In genomic region chr19:16856752-16857151, GRCm38 (mm10) we compare ENCODE assay signal across 21 mouse cellular contexts. TPM values are rescaled to one million over a fixed set of nuclear protein-coding genes. Genes with fewer than 3 reads are reported as not detected.
"Had no signal": no experiment of that assay in that cellular context is flagged by ENCODE, and none has a peak within 500 bp of the region (broad histone marks: within the 10 kb centered on the region; RNA-seq: fewer than 3 reads in every experiment).

No protein-coding gene starts in this region.

- H3K4me3 ChIP-seq: midbrain, embryonic 10.5 days; midbrain, embryonic 12.5 days; myocyte; neural tube, embryonic 13.5 days; neural tube, embryonic 15.5 days; stomach, embryonic 15.5 days had no signal

- H3K27me3 ChIP-seq: midbrain, embryonic 12.5 days; stomach, embryonic 15.5 days had no signal

- H3K4me1 ChIP-seq: midbrain, embryonic 12.5 days; neural tube, embryonic 13.5 days; neural tube, embryonic 15.5 days; stomach, embryonic 15.5 days had no signal

- DNase-seq: lung, adult 18-20 months; lung, embryonic 14.5 days; lung, postnatal 10 days; lung, postnatal 4 days; midbrain, embryonic 14.5 days; retina, postnatal 1 day; right cerebral cortex, postnatal 14 days; thymus, adult 2 months; thymus, postnatal 25 days; thymus, postnatal 4 days had no signal

- H3K9ac ChIP-seq: lung, embryonic 14.5 days; midbrain, embryonic 12.5 days; neural tube, embryonic 13.5 days; neural tube, embryonic 15.5 days; stomach, embryonic 15.5 days had no signal

- H3K36me3 ChIP-seq: midbrain, embryonic 10.5 days; midbrain, embryonic 12.5 days; neural tube, embryonic 13.5 days; neural tube, embryonic 15.5 days; stomach, embryonic 15.5 days had no signal

- H3K27ac ChIP-seq: midbrain, embryonic 10.5 days; midbrain, embryonic 12.5 days; neural tube, embryonic 13.5 days; neural tube, embryonic 15.5 days; stomach, embryonic 15.5 days; stomach, postnatal 0 days had no signal

- H3K9me3 ChIP-seq: midbrain, embryonic 10.5 days; midbrain, embryonic 12.5 days; neural tube, embryonic 13.5 days; neural tube, embryonic 15.5 days; stomach, embryonic 15.5 days had no signal

RNA-seq across cellular contexts. Expression of gene Foxb2, which starts 16.9 kb away (rescaled TPM):
- polyA plus RNA-seq: lung, embryonic 14.5 days; lung, embryonic 16.5 days; midbrain, embryonic 14.5 days; myocyte; neural tube, embryonic 11.5 days; neural tube, embryonic 13.5 days; neural tube, embryonic 15.5 days; spleen, adult 2 months; stomach, embryonic 15.5 days; stomach, postnatal 0 days; urinary bladder, adult 2 months had no signal
